Mouse (Mus musculus) kidney, postnatal 14 days (tissue): ENCODE data around the gene Pla2g16.

Source experiments
- DNase-seq: peaks from one replicate; pipeline ENCODE4 v3.0.0; 2022; ENCODE audit warnings: mixed read lengths

The Pla2g16 gene

DNA sequence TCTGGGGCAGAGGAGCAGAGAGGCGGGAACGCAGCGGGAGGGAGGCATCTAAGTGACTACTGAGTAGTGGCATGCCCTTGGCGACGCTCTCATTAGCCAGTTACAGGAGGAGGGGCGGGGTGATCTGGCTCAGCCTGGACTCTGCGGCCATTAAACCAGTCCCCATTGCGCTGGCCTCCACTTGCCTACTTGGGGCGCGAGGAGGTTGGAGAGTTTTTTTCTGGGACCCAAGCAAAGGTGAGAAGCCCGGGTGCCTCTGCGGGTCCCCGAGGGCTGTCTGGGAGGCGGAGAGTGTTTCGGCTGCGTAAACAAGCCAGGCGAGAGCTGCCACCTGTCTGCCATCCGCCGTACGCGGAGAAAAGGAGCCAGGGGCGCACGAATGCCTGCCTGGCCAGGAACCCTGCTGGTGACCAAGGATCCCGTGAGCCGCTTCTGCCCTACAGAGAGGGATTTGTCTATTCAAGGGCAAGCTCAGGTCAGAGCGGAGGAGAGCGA lies at the start of gene Pla2g16:
Gene Pla2g16, plus strand, starts transcription at position 132 of the 495 bp plus-strand sequence.
- DNase-seq = peak; percentile 81

GRCm38 (mm10) chr19:7508026-7508425 lies 49.2 kb upstream of the Pla2g16 start:
- no peak for DNase-seq

- DNase-seq = no peak
These were observed 40.8 kb upstream of the Pla2g16 start for GRCm38 (mm10) chr19:7516437-7516836.

DNA sequence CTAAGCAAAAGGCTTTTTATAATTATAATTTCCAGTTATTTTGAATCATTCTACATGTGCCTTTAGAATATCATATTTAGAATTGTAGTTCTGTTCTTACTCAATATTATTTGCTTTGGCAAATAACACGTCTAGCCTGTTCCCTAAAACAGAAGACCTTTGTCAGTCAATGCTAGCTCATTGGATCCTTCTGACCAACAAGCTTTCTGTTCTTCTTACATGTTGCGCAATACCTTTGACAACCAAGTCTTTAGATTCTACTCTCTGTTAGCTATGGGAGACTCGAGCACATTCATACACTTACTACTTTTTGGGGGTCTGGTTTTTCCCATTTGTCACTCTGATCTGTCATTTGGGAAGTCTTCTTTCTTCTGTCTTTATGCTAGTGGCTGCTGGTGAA lies 35.6 kb upstream of the Pla2g16 start:
- no peak for DNase-seq

GRCm38 (mm10) chr19:7522856-7523255 lies 34.4 kb upstream of the Pla2g16 start:
- DNase-seq = no peak

- DNase-seq = peak; percentile 17
These were observed 34.0 kb upstream of the Pla2g16 start for GRCm38 (mm10) chr19:7523292-7523691.

DNA sequence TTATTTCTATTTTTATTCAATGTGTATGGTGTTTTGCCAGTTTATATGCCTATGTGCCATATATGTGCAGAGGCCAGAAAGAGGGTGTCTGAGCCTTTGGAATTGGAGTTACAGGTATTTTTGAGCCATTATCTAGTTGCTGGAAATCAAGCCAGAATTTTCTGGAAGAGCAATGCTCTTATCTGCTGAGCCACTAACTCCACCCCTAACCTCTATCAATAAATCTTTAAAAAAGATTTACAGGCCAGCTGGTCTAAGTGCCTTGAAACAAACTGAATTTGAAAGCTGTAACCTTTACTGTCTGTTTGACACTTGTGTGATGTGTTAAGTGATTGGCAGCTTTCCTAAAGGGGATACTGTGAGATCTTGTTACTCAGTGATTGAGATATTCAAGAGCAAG lies 33.5 kb upstream of the Pla2g16 start:
- no peak for DNase-seq

DNA sequence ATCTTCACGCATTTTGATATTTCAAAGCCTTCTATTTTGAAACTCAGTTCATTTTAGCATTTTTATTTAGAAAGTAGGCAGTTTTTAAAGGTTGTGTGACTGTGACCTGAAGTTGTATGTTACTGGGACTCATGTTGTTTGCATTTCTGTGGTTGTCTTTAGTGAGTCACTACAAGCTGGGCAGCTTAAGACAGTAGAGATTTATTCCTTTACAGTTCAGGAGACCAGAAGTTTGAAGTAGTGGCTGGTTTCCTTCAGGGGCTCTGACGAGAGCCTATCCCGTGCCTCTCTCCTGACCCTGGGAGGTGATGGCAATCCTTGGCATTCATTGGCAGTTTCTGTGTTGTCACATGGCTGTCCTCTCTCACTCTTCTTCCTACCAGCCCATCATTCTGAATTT lies 32.4 kb upstream of the Pla2g16 start:
- DNase-seq = no peak

DNA sequence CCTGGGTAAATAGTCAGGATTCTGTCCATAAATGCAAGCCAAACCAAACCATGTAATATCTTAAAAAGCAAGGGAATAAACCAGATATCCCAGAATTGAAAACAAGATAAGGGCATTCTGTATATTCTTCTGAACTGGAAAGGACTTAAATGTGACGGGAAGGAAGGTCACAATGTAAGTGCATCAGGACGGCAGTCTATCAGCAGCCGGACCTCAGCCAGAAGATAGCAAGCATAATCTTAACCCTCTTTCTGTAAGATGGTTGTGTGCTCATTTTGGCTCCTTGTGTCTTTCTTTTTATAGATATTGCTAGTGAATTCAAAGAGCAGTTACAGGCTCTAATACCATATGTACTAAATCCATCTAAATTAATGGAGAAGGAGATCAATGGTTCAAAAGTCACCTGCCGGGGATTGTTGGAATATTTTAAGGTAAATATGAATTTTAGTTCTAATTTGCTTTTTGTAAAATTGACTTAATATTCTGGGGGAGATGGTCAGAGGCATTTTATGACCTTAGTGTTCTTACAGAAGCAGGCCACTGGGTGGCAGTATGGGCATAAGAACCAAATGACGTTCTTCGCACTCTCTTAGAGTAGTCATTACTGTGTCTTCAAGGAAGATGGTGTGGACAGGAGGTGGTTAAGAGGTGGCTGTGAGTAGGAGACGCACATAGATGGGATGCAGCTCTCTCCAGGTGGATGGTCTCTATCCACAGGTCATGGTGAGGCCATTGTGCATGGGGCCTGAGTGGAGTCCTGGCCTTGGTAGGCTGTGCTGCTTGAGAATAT lies 28.4 kb upstream of the Pla2g16 start:
- DNase-seq = peak; percentile 46

GRCm38 (mm10) chr19:7531906-7532305 lies 25.4 kb upstream of the Pla2g16 start:
- no peak for DNase-seq

GRCm38 (mm10) chr19:7533891-7534290 lies 23.4 kb upstream of the Pla2g16 start:
- DNase-seq = no peak

DNA sequence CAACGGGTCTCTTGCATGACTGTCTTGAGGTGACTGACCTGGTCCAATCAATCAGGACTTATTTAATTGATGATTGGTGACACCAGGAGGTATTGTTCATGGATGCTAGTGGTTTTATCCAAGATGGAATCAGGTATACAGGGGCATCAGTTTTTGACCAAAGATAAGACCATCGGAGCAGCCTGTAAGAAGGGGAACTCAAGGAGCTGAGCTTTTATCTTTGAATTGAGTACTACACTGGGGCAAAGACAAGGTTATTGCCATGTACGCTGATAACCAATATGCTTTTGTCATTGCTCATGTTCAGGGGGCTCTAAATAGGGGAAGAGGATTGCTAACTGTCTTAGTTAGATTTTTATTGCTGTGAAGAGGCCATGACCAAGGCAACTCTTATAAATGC lies 8.3 kb upstream of the Pla2g16 start:
- no peak for DNase-seq

- no peak for DNase-seq
These were observed 5.5 kb upstream of the Pla2g16 start for GRCm38 (mm10) chr19:7551550-7552300.

GRCm38 (mm10) chr19:7552301-7552673 lies 5.0 kb upstream of the Pla2g16 start:
- DNase-seq = no peak

DNA sequence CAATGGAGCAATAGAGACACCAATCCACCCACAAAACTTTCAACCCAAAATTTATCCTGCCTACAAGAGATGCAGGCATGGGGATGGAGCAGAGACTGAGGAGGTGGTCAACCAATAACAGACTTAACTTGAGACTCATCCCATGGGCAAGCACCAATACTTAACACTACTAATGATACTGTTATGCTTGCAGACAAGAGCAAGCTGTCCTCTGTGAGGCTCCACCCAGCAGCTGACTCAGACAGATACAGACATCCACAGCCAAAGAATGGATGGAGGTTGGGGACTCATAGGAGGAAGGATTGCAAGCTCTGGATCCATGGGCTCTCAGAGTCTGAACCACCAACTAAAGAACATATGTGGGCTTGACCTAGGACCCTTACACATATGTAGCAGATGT lies 3.8 kb upstream of the Pla2g16 start:
- DNase-seq = no peak

- DNase-seq = no peak
These were observed 2.4 kb upstream of the Pla2g16 start for GRCm38 (mm10) chr19:7554881-7555280.

DNA sequence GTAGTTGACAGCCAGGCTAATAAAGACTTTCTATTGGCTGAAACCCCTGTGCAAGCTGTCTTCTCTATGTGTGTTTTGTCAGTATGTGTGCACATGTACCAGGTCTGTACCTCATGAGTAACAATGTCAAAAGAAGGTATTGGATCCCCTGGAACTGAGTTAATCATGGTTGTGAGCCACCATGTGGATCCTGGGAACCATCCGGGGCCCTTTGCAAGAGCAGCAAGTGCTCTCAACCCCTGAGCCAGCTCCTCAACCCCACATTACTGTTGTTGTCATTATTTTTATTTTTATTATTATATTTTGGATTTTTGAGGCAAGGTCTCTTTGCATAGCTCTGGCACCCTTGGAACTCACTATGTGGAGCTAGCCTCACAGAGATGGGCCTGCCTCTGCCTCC lies 618 bp upstream of the Pla2g16 start:
- DNase-seq = no peak

- no peak for DNase-seq
These were observed 585 bp downstream of the Pla2g16 start for GRCm38 (mm10) chr19:7557844-7558243.

DNA sequence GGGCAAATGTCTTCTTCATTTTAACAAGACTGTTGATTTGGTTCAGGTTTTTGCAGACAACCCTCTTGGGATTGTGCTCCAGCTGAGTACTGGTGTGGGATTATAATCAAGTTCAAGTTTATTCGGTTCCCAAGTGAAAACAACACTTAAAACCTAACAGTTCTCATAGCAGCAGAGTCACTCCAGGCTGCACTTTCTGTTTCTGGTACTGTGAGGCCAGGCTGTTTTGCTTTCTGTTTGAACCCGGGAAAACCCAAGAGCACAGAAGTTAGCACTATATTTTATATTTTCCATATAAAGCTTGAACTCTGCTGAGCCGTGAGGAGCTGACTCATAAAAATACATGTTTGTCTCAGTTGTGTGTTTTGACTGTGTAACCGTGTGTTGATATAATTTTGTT lies 1.4 kb downstream of the Pla2g16 start:
- DNase-seq = no peak

- no peak for DNase-seq
These were observed 2.7 kb downstream of the Pla2g16 start for GRCm38 (mm10) chr19:7559986-7560385.

DNA sequence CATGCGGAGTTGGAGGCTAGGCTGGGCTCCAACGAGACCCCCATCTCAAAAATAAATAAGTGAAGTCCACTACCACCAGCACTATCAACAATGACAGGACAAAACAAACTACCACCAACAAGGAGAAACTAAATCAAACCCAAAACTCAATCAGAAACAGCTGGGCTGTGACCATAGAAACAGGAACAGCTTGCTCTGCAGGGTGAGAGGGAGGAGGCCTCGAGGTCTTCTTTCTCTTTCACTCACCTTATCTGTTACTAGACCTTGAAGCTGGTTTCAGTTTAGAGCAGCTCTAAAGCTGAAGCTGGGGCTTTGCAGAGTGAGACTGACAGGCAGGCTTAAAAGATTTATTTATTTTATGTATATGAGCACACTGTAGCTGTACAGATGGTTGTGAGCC lies 4.2 kb downstream of the Pla2g16 start:
- DNase-seq = no peak

- DNase-seq = no peak
These were observed 5.4 kb downstream of the Pla2g16 start for GRCm38 (mm10) chr19:7562601-7563129.

DNA sequence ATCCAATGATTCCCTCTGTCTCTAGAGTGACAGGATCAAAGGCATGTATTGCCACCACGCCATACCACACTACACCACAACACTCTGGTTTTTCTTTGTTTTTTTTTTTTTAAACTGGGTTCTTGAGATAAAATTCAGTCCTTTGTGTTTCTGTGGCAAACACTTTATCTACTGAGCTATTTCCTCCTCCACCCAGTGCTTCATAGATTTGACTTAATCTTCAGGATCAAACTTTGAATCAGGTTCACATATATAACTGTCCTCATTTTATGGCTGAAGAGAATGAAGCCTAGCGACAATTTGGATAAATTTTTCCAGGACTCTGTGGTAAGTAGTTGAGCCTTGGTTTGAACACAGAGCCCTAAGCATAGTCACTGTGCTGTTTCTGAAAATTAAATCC lies 6.4 kb downstream of the Pla2g16 start:
- no peak for DNase-seq

GRCm38 (mm10) chr19:7564457-7564856 lies 7.2 kb downstream of the Pla2g16 start:
- no peak for DNase-seq
